Mouse (Mus musculus): ENCODE data around the gene Trim59.
"Not testable (repeated sequence)": the region's sequence is repeated elsewhere in the genome, so short reads cannot be mapped to it uniquely, and the experiment has no call there.

Trim59 gene

GRCm38 (mm10) chr3:69044645-69045399 is at the start of gene Trim59:
TSS of gene Trim59 (minus strand) at chr3:69044755.
- peak; percentile 94 for DNase-seq (ENCODE audit: extremely low read depth, insufficient read length, low spot score)

DNA sequence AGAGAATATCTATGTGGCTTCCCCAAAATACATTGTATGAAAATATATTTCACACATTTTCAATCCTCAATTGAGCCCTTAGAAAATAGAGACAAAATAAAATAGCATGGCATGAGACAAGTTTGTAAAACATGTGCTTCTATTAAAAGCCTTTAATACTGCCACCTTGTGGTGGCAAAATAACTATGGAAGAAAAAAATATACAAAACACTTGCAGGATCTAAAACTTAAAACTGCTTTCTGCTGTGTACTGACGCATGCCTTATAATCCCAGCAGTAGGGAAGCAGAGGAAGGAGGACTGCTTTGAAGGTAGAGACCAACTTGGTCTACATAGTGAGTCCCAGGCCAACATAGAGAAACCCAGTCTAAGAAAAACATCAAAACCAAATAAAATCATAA is 19.4 kb upstream of the Trim59 start:
- no peak for DNase-seq (ENCODE audit: extremely low read depth, insufficient read length, low spot score)

- DNase-seq (ENCODE audit: extremely low read depth, insufficient read length, low spot score), result no peak
Measured at GRCm38 (mm10) chr3:69062764-69063163, 18.2 kb upstream of the Trim59 start.

GRCm38 (mm10) chr3:69060672-69061071 is 16.1 kb upstream of the Trim59 start:
- DNase-seq (ENCODE audit: extremely low read depth, insufficient read length, low spot score), result no peak

- DNase-seq (ENCODE audit: extremely low read depth, insufficient read length, low spot score), result no peak
Measured at GRCm38 (mm10) chr3:69055871-69056270, 11.3 kb upstream of the Trim59 start.

DNA sequence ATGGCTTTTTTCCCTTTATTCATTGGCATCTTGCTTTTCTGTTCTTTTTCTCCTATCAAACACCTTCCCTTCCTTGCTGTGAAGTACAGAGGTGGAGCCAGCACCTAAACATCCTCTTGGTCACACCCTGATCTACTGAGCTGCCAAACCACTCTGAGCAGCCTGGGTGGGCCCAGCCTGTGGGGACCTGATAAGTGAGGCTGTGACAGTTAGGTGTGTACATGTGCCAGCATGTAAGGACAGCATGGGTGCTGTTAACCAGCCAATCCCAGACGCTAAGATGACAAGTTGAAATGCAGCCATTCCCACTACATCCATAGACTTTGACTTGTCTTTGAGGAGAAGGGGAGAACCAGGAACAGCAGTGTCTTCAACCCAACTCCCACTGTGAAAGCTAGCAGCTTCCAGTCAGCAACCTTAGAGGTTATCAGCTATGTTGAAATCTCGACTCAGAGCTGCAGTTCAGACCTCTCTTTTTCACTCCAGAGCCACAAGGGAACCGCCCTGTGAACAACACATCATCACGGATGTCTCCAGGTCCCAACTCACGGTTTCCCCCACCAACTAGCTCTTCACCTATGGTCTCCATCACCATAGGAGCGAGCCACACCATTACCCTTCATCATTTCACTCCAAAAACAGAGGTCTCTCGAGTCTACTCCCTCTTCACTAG is 10.3 kb upstream of the Trim59 start:
- no peak for DNase-seq (ENCODE audit: extremely low read depth, insufficient read length, low spot score)

DNA sequence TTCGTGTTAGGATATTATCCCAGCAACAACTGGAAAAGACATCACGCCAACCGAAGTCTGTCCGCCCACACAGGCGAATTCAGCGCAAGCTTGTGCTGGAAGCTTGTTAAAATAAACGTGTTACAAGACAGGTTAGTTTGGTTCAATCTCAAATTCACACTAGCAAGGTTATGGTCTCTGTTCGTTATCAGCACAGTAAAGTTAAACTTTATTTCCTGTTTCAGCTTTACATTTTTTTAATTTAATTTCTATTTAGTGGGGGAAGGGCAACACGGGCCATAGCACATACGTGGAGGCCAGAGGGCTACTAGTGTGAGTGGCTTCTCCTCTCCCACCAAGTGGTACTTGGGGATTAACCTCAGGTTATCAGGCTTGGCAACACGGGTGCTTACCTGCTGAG is 7.3 kb upstream of the Trim59 start:
- no peak for DNase-seq (ENCODE audit: extremely low read depth, insufficient read length, low spot score)

DNA sequence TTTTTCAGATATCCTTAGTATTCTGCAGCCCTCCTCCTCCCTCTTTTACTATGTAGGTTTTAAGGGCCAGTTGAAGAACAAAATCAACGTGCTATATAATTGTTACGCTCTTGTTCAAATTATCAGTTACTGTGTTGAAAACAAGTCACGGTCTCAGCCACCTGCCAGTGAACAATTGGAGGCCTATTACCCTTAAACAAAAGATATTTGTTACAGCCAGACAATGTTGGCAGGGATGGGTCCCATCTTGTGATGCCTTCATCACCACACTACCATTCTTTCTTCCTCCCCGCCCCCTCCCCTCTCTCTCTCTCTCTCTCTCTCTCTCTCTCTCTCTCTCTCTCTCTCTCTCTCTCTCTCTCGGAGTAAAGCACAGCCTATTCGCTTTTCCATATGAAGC is 4.5 kb upstream of the Trim59 start:
- no peak for DNase-seq (ENCODE audit: extremely low read depth, insufficient read length, low spot score)

DNA sequence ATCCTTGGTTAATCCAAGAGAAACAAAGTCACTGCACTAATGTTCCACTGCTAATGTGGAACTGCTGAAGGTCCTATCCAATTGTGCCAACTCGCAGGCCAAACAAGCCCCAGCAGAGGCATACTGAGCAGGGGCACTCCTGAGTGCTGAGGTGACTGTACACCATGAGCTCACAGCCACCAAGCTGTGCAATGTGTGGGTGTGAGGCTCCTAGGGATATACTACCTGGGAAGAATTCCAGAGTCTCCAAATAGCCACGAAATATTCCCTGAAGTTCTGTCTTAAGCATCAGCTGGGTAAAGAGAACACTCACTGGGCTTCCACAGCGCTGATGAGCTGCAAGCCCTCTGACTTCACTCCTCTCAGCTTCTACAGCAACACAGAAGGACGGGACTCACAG is 3.1 kb upstream of the Trim59 start:
- no peak for DNase-seq (ENCODE audit: extremely low read depth, insufficient read length, low spot score)

GRCm38 (mm10) chr3:69046509-69046908 is 2.0 kb upstream of the Trim59 start:
- no peak for DNase-seq (ENCODE audit: extremely low read depth, insufficient read length, low spot score)

GRCm38 (mm10) chr3:69045750-69046149 is 1.2 kb upstream of the Trim59 start:
- DNase-seq (ENCODE audit: extremely low read depth, insufficient read length, low spot score), result no peak

- no peak for DNase-seq (ENCODE audit: extremely low read depth, insufficient read length, low spot score)
Measured at GRCm38 (mm10) chr3:69045400-69045703, 797 bp upstream of the Trim59 start.

DNA sequence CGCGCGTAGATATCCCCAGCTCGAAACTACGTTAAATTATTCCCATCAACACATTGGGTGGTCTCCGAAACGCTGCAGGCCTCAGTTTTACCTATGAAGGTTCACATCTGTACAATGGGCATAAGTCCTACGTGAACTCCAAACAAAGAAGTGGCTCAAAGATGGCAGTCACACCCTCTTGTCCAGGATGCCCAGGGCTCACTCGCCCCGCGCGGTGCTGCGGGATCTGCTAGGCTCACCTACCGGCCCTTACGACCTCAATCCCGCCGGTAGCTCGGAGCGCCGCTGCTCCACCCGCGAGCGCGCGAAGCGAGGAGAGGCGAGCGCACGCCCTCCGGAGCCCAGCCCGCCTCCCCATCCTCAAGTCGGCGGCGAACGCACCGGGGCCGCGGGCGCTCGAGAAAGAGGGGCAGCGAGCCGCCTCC is 376 bp downstream of the Trim59 start:
- peak; percentile 82 for DNase-seq (ENCODE audit: extremely low read depth, insufficient read length, low spot score)

GRCm38 (mm10) chr3:69041298-69041697 is 3.3 kb downstream of the Trim59 start:
- no peak for DNase-seq (ENCODE audit: extremely low read depth, insufficient read length, low spot score)

GRCm38 (mm10) chr3:69040105-69040504 is 4.5 kb downstream of the Trim59 start:
- no peak for DNase-seq (ENCODE audit: extremely low read depth, insufficient read length, low spot score)

DNA sequence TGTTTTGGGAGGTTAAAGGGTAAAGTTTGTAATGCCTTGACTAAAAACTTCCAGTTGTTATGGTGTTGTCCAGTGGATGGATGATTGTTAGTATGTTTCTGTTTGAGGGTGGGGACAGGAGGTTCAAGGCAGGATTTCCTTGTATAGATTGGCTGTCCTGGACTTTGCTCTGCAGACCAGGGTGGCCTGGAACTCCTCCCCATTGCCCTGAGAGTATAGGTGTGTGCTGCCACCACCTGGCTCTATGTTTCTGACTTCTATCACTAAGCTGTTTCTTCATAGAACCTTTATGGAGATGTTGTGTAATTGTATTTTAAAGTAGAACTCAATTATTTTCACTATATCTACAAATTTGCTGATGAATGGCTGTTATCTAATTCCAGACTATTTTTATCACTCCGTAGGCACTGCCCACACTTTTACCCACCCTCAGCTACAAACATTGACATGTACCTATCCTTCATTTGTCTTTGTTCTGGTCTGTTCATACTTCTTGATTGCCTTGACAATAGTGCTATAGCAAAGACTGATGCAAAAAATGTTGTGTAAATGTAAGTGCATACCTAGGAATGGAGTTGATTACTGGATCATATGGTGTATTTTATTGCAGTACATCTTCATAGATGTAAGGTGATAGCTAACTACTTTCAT is 18.3 kb downstream of the Trim59 start:
- DNase-seq (ENCODE audit: extremely low read depth, insufficient read length, low spot score), result no peak

GRCm38 (mm10) chr3:69020764-69021163 is 23.8 kb downstream of the Trim59 start:
- DNase-seq (ENCODE audit: extremely low read depth, insufficient read length, low spot score), result no peak

- peak; percentile 28 for DNase-seq (ENCODE audit: extremely low read depth, insufficient read length, low spot score)
Measured at GRCm38 (mm10) chr3:69020285-69020684, 24.3 kb downstream of the Trim59 start.

DNA sequence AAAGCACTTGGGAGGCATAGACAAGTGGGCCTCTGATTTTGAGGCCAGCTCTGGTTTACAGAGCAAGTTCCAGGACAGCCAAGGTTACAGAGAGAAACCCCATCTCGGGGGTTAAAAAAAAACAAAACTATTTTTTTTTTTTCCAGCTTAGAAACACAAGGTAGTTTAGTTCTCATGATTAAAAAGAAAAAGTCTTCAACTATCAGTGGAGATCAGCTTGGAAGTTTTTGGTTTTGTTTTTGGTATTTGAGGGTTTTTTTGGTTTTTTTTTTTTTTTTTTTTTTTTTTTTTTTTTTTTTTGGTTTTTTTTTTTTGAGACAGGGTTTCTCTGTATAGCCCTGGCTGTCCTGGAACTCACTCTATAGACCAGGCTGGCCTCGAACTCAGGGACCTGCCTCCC is 25.9 kb downstream of the Trim59 start:
- DNase-seq (ENCODE audit: extremely low read depth, insufficient read length, low spot score), result not testable (repeated sequence)

DNA sequence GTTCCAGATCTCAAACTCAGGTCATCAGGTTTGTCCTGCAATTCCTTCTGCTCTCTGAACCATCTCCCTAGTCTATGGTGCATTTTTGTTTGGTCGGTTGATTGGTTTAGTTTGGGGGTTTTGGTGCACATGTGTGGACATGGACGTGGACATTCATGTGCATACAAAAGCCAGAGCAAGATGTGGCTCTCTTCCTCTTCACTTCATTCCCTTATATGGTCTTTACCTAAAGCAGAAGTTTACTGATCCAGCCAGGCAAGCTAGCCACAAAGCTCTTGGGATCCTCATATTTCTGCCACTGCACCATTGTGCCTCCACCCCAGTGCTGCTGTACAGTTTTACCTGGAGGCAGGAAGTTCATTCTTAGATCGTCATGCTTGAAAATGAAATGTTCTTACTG is 27.4 kb downstream of the Trim59 start:
- DNase-seq (ENCODE audit: extremely low read depth, insufficient read length, low spot score), result no peak

- no peak for DNase-seq (ENCODE audit: extremely low read depth, insufficient read length, low spot score)
Measured at GRCm38 (mm10) chr3:69008873-69009272, 35.7 kb downstream of the Trim59 start.

DNA sequence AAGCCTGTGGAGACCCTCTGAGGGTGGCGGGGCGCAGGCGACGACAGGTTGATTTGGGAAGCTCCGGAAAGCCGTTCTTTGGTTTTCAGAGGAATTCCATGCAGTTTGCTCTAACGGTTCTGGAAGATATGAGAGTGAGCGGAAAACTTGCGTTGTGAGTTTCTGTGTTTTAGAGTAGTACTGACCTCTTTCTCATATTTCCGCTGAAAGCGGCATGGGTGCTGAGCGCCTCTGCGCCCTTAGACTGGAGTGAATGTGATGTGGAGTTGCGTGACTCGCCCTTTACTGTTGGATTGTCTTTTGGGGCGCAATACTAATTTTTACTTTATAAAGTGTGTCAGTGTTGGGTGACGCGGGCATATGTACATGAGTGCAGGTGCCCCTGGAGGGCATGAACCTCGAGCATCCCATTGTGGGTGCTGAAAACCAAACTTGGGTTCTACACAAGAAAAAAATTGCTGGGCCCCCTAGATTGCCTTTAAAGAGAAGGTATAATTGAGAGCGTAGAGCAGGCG is 38.3 kb downstream of the Trim59 start:
- no peak for DNase-seq (ENCODE audit: extremely low read depth, insufficient read length, low spot score)
